Mouse (Mus musculus) CD4-positive helper T cell, adult 2 months (primary cell): ENCODE measurements around the gene Epb41l4b.

Experiments
- DNase-seq: peaks from one replicate; pipeline ENCODE4 v3.0.0-alpha.2; 2012; ENCODE audit warnings: low read depth, missing footprints, low spot score

Epb41l4b gene

DNA sequence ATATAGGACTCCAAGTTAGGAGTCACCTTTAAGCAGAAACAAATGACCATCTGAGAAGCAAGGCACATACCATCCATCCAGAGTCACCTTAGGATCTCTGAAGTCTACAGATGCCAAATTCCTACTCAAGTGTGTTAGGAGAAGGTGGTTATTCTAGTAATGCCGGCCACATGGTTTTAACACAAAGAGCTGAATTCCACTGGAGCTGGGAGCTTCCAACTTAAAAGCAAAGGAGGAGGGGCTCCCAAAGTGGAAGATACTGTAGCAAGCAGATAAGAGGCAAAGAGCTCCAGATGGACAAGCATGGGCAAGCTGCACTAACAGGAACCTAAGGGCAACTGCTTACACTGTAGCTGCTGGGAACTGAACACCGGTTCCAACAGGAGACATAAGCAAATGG, 76.3 kb downstream of the Epb41l4b start:
- DNase-seq: no peak

DNA sequence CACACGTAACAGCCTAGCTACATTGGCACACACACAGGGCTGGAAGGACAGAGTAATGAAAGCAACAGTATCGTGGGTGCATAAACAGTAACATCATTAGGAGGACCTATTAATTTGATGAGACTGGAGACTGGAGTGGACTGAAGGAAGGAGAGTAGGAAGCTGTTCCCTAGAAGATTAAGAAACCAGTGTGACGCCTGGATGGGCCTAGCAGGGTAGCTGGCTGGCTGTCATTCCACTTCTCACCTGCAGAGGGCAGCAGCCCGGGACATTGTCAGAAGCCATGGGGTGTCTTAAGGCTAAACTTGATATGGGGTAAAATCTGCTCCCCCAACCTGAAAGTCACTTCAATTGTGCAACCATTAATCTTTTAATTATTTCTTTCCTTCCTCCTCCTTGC, 78.0 kb downstream of the Epb41l4b start:
- peak; percentile 54 for DNase-seq

DNA sequence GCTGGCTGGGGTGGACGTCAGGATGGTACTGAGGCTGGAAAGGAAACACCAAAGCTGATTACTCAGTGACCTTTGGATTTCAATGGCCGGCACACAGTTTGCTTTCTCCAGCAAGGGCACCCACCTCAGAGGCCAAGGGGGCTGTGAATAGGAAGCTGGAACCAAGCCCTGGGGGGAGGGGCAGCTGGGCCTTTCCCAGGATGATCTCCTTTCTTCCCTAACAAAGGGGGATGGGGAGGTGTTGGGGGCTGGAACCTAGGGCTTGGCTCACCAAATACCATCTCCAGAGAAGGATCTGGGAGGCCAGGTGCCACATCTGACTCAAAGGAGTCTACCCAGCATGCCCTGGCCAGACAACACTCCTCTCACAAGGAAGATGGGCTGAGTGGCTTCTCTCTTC, 78.4 kb downstream of the Epb41l4b start:
- no peak for DNase-seq

DNA sequence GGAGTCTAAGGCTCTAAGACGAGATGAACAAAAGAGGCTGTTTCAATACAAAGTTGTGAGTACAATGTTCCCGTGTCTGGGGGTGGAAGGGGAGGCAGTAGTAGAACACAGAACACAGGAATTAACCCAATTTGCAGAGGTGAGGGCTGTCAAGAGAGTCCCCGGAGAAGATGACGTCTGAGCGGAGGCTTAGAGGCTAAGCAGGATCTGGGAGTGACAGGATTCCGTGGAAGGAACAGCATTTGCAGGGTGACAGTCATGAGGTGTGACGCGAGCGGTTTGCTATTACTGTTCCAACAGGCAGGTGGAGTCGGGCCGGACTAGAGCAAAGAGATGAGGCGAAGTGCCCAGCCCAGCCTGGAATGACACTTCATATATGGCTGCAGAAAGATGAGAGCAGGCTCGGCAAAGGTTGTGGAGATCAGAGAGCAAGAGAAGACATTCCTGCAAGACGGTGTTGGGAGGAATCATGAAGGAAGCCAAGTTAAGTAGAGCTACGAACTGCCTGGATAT, 82.9 kb downstream of the Epb41l4b start:
- no peak for DNase-seq

DNA sequence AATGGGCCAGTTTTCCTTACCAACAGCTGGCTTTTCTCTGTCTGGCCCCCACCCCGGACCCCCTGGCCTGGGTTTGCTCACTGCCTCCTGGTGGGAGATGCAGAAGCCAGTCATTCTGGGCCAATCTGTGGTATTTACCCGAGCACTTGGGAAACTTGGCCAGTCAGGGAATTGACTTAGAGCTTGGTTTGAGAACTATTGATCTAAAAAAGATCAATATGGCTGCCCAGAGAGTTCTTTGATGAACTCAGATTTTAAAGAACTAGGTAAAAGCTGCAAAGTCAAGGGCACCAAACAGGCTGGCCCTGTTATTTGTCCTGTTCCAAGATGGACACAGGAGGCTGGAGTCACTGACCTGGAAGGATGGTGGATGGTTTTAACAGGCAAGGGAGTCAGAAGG, 84.6 kb downstream of the Epb41l4b start:
- DNase-seq: no peak

DNA sequence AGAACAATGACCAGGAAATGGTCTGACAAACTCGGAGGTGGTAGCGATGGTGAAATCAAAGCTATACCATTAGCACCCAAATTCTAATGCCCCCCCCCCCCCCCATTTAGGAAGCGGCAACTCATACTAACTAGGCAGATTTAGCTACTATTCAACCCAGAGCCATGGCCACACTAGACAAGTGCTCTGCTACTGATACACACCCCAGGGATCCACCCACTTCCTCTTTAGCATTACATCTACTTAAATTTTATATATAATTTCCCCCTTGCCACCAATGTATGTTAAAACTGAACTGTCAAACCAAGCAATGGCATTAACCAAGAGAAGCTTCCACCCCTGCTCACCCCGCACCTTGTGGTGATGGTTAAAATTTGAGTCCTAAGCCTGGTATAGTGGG, 85.6 kb downstream of the Epb41l4b start:
- no peak for DNase-seq

DNA sequence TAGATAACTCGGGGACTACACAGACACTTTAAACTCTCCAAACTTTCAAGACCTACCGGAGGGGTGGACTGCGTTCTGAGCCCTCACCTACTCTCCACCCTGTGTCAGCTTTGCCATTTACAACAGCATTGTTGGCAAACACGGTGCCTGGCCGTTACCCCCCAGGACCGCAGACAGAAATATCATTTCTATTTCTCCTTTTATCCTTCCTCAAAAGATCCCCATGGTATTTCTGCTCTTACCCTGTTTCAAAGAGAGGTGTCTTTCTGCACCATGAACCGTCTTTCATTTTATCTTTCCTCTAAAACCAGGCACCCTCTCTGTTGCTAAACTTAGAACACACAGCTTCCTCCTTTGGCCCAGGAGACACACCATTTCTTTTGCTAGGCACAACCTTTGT, 87.6 kb downstream of the Epb41l4b start:
- no peak for DNase-seq

DNA sequence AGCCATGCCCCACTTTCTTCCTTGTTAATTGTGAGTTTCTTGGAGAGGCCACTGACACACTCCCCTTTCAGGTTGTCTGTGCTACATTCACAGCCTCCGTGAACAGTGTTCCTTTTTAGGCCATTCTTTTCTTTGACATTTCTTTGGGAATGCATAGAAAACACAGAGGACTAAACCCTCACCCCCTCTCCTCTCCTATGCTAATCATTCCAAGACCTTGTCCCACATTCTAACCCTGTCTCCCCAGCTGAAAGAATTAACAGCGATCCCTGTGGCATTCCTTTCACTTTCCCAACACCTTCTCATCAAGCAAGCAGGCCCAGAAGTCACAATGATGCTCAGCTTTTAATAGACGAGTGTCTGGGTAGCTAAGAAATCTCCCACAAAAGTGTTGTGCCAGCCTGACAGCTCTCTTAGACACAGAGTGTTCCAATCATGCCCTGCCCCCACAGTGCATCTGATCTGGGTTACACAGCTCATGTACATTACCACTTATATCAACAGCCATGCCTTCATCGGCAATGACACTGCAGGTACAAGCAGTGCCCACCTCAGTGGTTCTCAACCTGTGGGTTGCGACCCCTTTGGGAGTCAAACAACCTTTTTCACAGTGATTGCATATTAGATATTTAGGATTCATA, 93.8 kb downstream of the Epb41l4b start:
- DNase-seq: no peak

DNA sequence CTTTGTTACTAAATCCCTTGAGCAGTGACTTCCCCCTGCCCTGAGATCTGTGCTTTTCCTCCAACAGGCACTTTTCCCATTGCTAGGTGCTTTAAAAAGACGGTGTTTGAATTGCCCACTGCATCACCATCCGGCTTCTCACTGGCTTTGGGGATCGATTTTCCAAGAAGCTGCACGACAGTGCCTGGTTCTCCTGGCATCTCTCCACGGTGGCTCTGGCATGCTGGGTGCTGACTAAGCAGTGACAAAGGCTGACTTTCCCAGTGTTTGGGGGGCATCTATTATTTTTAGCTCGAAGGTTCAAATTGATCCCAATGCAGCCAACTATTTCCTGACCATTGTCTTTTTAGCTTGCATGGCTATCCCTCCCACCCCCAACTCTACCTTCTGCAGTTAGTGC, 94.7 kb downstream of the Epb41l4b start:
- DNase-seq: no peak

DNA sequence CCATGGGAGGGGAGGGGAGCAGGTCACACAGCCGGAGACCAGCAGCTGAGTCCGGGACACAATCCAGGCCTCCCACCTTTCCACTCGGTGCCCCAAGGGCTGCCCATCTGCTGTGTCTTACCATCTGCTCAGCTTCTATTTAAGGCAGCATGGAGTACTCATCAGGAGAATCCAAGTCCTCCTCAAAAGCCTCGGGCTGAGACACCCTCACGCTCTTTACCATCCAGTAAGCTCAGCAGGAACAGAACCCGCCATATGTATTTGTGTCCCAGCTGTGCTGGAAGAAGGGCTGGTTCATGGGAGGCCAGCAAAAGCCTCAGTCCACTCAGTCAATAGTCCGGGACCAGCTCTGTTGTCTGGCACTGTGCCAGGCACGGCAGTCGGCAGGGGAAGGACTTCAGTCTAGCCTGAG, 97.1 kb downstream of the Epb41l4b start:
- no peak for DNase-seq

DNA sequence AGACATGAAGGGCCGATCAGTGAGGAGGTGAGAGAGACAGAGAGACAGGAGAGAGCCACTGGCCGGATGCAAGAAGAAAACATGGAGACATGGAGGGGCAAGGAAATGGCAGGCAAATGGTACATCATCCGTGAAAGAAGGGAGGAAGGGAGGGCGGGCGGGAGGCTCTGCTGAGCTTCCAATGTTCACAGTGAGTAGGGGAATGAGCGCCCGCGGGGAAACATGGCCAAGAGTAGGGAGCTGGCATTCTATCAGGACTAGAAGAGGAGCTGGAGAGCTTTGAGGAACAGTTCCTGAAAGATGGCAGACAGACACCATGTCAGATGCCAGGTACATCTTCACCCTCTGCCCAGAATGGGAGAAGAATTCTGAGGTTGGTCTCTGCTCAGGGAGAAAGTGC, 99.6 kb downstream of the Epb41l4b start:
- DNase-seq: no peak

DNA sequence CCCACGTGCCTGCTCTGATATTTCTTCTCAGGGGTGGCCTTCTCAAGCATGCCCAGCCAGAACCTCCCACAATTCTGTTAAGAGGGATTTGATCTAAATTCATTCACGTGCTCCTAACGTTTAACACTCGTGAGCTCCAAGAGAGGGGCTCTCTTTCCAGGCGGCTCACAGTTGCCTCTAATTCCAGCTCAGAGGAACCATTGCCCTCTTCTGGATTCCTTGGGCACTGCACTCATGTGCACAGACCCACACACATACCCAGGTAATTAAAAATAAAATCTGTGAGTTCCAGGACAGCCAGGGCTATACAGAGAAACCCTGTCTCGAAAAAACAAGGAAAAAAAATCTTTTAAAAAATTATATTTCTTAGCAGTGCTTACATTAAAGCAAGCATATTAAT, 101.6 kb downstream of the Epb41l4b start:
- no peak for DNase-seq

DNA sequence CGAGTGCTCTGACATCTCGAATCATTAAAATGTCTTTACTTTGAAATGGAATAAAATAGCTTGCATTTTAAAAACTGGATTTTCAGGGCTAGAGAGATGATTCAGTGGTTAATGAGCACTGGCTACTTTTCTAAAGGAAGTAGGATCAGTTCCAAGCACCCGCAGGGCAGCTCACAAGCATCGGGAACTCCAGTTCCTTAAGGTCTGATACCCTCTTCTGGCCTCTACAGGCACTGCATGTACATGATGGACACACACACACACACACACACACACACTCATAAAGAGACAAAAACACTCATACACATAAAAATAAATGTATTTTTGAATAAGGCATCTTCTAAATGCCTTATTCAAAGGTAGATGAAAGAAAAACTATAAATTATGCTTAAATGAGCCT, 102.0 kb downstream of the Epb41l4b start:
- DNase-seq: no peak

DNA sequence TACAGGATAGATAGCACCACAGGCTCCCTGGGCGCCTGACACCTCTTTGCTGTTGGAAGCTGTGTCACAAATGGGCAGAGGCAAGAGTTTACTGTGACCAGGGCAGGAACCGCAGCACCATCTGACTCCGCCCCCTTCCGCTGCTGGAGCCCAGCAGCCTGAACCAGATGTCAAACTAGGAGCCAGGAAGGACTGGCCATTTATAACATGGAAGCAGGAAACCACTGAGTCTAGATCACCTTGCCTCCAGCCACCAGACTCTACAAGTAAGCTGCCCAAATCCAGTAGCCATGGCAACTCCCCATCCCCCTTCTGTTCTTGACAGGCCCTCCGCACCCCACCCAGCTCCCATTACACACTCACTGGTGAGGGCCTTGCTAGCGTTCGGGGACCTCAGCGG, 102.8 kb downstream of the Epb41l4b start:
- DNase-seq: no peak

DNA sequence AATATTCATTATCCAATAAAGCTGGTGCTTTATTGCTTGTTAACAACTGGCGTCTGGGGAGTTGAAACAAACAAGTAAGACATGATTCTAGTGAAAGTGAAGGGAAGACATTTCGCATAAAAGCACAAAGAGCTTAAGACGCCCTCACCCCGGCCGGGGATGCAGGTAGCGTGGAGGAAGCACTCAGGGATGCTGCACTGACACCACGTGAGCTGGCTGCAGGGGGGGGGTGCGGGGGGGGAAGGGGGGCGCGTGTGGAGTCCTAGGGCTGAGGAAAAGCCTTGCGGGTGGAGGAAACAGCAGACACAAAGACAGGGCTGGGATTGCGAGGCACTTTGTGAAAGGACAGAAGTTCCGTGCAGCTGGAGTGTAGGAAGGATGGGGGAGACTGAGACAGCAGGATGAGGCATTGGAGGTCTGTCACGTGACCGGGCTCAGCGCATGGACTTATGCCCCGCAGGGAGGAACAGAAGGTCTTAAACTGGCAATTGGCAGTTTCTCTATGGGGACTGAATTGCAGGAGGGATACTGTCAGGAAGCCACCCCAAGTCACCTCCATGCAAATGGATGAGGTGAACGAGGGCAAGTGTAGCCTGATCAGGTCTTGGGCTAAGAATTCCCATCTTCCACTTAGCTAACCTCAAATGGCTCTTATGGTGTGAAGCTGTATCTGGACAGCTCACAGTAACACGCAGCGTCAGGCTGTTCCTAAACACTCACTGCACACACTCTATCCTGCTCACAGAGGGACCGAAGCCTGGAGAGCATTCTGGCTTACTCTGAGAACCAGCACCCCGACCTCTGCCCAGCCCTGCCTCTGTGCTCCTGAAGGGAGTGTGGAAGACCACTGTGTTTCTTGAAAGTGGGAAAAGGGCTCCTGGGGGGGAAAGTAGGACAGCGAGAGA, 103.9 kb downstream of the Epb41l4b start:
- DNase-seq: no peak

DNA sequence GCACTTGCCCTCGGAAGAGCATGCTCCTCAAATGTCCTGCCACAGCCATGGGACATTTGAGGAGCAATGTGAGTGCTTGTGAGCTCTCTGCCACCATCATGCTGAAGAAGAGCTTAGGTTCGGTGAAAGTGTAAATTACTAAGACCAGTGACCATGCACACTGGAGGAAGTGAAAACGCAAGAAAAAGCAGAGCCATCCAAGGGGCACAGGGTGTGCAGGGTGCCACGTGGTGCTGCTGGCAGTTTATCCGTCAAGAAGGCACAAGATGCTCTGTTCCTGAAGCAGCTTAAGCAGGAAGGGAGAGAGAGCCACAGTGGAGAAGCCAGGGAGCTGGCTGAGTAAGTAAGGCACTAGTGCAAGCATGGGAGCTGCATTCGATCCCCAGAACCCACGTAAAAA, 105.7 kb downstream of the Epb41l4b start:
- DNase-seq: no peak

DNA sequence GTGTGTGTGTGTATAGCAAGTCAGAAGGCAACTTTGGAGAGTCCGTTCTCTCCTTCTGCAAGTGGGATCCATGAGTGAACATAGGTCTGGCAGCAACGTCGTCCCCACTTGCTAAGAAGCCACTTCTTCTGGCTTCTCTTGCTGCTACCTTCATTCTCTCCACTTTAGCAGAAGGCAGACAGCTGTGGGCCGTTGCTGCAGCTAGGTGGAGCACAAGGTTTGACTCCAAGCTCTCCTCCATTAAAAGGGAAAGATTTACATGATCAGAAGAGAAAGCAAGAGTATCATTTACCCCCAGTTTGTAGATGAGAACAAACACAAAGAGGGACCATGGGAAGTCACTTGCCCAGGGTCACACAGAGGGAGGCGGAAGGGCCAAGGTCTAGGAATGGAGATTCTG, 109.1 kb downstream of the Epb41l4b start:
- DNase-seq: no peak

DNA sequence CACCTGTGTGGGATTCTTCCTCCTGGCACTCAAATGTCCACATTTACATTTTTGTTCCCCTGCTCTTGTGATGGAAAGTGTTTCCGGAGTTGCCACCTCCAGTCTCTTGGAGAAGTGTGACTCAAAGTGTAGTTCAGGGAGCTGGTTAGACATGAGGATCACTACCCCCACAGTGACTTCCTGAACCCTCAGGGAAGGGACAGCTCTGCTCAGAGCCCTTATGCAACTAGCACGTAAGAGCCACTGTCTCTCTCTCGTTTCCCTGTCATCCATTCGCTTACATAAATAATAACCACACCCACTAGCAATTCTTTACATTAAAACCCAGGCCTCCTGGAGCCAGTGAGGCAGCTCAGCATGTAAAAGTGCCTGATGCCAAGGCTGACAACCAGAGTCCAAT, 111.8 kb downstream of the Epb41l4b start:
- DNase-seq: no peak

DNA sequence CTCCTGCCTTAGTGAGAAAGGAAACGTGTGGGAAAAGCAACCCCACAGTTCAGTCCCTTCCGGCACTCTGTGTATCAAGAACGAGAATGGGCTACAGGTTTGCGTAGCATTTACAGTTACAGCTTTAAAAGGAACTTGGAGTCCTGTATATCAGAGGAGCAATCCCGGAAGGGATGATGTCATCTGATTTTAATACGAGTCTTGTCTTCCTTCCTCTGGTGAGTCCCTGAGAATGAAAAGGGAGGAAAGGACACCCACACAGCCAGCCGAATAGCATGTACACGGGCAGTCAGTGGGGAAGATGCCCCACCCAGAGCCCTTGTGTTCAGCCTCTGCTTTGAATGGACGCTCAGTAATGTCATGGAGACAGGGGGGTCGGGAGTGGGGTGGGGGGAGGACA, 115.3 kb downstream of the Epb41l4b start:
- DNase-seq: peak; percentile 29

DNA sequence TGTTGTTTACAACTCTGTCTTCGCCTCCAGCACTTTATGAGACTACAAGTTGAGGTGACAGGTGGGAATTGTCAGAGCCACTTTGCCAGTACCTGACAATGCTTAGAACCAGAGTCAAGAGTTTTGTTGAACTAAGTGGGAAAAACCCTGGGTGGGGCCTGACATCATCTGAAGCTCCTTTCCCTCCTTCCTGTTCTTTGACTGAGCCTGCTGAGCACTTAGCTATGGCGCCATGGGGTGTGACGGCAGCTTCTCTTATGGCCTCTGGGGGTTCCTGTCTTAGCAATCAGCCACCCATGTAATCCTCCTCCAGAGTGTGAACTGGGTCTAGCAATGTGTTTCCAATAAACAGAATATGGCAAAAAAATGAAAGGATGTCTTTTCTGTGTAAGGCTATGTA, 119.7 kb downstream of the Epb41l4b start:
- no peak for DNase-seq

DNA sequence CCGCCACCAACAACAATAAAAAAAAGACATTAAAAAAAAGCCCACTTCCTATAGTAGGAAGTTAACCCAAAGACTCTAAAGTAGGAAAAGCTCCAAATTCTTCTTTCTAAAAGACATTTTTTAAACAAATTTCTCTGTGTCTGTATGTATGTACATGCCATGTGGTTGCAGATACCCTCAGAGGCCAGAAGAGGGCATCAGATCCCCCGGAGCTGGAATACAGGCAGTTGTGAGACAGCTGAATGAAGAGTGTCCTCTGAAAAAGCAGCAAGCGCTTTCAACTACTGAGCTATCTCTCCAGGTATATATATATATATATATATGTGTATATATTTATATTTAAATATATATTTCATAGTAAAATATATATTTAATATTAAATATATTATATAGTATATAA, 121.9 kb downstream of the Epb41l4b start:
- DNase-seq: no peak

DNA sequence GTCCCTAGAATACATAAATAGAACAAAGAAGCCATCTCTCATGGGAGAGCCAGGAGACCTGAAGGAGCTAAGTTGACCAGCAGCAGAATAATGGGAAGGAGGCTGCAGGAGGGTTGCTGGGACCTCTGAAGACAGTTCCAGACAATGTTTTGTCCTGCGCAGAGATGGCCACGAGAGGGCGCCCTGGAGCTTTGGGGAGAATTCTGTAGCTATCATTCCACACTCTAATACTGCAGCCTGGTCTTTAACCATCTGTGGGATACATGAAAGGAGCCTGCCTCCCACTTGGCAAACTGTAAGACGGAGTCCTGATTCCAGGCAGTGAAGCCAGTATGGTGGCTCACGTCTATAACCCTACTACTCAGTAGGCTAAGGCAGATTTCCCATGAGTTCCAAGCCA, 126.0 kb downstream of the Epb41l4b start:
- peak; percentile 48 for DNase-seq
